Mouse (Mus musculus): Measurements from ENCODE around the gene Hnrnpm. TPM values are rescaled to one million over a fixed set of nuclear protein-coding genes. Genes with fewer than 3 reads are reported as not detected.

Gene Hnrnpm
- total RNA-seq, 4 experiments from 2014 or later, result 131 to 157 (median 141) TPM

DNA sequence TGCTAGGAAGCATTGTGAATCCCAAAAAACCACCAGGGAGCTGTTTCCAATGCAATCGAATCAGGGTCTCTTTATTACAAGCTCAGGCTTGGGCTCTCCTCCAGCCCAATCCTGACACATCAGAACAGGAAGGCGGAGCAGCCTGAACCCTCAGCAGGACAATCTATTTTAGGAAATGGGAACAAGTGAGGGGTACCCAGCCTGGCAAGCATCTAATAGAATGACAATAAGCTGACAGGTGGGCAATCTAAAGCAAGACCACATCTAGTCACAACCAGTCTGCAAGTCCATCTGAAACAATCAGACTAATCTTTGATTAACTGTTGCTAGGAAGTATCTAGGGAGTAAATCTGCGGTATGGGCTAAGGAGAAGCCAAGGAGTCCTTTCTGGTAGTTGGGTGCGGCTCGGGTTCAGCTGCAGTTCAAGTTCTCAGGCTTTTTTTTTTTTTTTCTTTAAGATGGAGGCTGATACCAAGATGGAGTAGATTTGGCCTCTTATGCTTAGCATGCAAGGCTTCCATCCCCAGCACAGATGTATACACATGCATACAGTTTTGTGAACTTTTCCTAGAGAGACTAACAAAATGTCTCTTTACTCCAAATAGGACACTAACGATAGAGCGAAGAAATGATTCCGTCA, 86.7 kb downstream of the Hnrnpm start:
- no peak for DNase-seq (ENCODE audit: low spot score in 2 of 2)

GRCm38 (mm10) chr17:33598506-33598905, 88.2 kb downstream of the Hnrnpm start:
- no peak for DNase-seq (ENCODE audit: low spot score in 2 of 2)

DNA sequence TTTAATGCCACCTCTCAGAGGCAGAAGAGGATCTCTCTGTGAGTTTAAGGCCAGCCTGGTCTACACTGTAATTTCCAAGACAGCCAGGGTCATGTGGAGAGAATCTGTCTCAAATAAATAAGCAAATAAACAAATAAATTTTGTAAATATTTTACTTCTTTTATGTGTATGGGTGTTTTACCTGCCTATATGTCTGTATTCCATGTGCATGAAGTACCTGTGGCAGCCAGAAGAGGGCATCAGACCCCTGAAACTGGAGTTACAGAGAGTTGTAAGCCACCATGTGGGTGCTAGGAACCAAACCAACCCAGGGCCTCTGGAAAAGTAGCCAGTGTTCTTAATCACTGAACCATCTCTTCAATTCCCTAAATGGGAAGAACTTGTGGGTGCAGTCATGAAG, 89.4 kb downstream of the Hnrnpm start:
- no peak for DNase-seq (ENCODE audit: low spot score in 2 of 2)

Other genes with a start within 250 kb of the Hnrnpm start
- 10 to 100 TPM; 25.9 to 42.7 (median 30.9) TPM for gene Adamts10, start 162.7 kb downstream of the Hnrnpm start, total RNA-seq (2022)
- 10 to 100 TPM in 2 of 4 experiments, 1 to 10 TPM in 2; 1.3 to 11.8 (median 6.8) TPM for gene Myo1f, start 131.2 kb downstream of the Hnrnpm start, total RNA-seq (2022)
- gene Zfp414, start 57.8 kb downstream of the Hnrnpm start, total RNA-seq (2022), result 10 to 100 TPM; 51.2 to 62.6 (median 52.6) TPM
- 1 to 10 TPM in 2 of 4 experiments, under 1 TPM in 2; 0.36 to 1.3 (median 0.96) TPM for gene Pram1, start 48.8 kb downstream of the Hnrnpm start, total RNA-seq (2022)
- gene March2, start 31.8 kb upstream of the Hnrnpm start, total RNA-seq (2022), result 10 to 100 TPM; 73.7 to 87.2 (median 80.7) TPM
- gene Rab11b, start 73.7 kb upstream of the Hnrnpm start, total RNA-seq (2022), result 100 to 1,000 TPM; 272 to 320 (median 292) TPM
- 1 to 10 TPM; 1.7 to 3.0 (median 2.2) TPM for gene Angptl4, start 95.0 kb upstream of the Hnrnpm start, total RNA-seq (2022)
- 10 to 100 TPM; 26.9 to 41.2 (median 31.4) TPM for gene Kank3, start 123.7 kb upstream of the Hnrnpm start, total RNA-seq (2022)
- gene Rps28, start 137.7 kb upstream of the Hnrnpm start, total RNA-seq (2022), result 100 to 1,000 TPM; 686 to 890 (median 782) TPM
- gene Ndufa7, start 137.7 kb upstream of the Hnrnpm start, total RNA-seq (2022), result 100 to 1,000 TPM; 196 to 215 (median 203) TPM
- 10 to 100 TPM; 22.8 to 26.0 (median 25.1) TPM for gene Cd320, start 156.2 kb upstream of the Hnrnpm start, total RNA-seq (2022)
- not detected for gene Gm7029, start 187.0 kb upstream of the Hnrnpm start, total RNA-seq (2022)
- 1 to 10 TPM; 1.9 to 2.6 (median 2.5) TPM for gene Kifc1, start 203.8 kb upstream of the Hnrnpm start, total RNA-seq (2022)
- gene Platr17, start 218.3 kb upstream of the Hnrnpm start, total RNA-seq (2022), result 1 to 10 TPM in 2 of 4 experiments, not detected in 2; 1.4 to 1.8 TPM
- 10 to 100 TPM; 24.2 to 27.1 (median 26.1) TPM for gene Daxx, start 222.6 kb upstream of the Hnrnpm start, total RNA-seq (2022)
- 10 to 100 TPM; 39.9 to 87.4 (median 58.2) TPM for gene Tapbp, start 229.0 kb upstream of the Hnrnpm start, total RNA-seq (2022)
- 10 to 100 TPM; 28.8 to 36.0 (median 32.5) TPM for gene Zbtb22, start 229.0 kb upstream of the Hnrnpm start, total RNA-seq (2022)
- gene Rgl2, start 242.7 kb upstream of the Hnrnpm start, total RNA-seq (2022), result 10 to 100 TPM; 64.3 to 90.9 (median 81.8) TPM

Data from layer of hippocampus, adult 8-10 months (tissue).